Mouse (Mus musculus): ENCODE results near the gene Gpr173. TPM values are rescaled to one million over a fixed set of nuclear protein-coding genes. Genes with fewer than 3 reads are reported as not detected.

Gpr173 gene
- polyA plus RNA-seq (2012; rRNA removed) = 11.6 and 16.3 TPM in 2 replicates

GRCm38 (mm10) chrX:152368397-152369273 is at the start of gene Gpr173:
Gene Gpr173, minus strand, starts transcription at chrX:152368704.

GRCm38 (mm10) chrX:152342358-152342901 is 26.1 kb downstream of the Gpr173 start, which contains the start of gene Tspyl2:
Gene Tspyl2, minus strand, starts transcription at chrX:152342425.

GRCm38 (mm10) chrX:152326996-152327688 is 41.4 kb downstream of the Gpr173 start, which contains the start of gene Kantr:
Gene Kantr, minus strand, starts transcription at chrX:152327495.

Other genes starting within 250 kb of the Gpr173 start
- 2.6 and 3.4 TPM in 2 replicates for gene Iqsec2, start 224.4 kb downstream of the Gpr173 start, polyA plus RNA-seq (2012; rRNA removed)
- 64.7 and 125 TPM in 2 replicates for gene Kdm5c, start 135.7 kb downstream of the Gpr173 start, polyA plus RNA-seq (2012; rRNA removed)
- gene Kantr, start 41.2 kb downstream of the Gpr173 start, polyA plus RNA-seq (2012; rRNA removed) = 7.5 and 18.0 TPM in 2 replicates
- 85.3 and 90.3 TPM in 2 replicates for gene Tspyl2, start 26.3 kb downstream of the Gpr173 start, polyA plus RNA-seq (2012; rRNA removed)
- gene Cldn34a, start 194.6 kb upstream of the Gpr173 start, polyA plus RNA-seq (2012; rRNA removed) = not detected in 2 replicates